Mouse (Mus musculus) lung, postnatal 36 days (tissue): ENCODE results near the gene Cd2.
A peak's percentile ranks its signal among the peaks of the same experiment; 100 is the strongest.

Experiments used
- DNase-seq: peaks from one replicate; pipeline ENCODE4 v3.0.0; 2022; ENCODE audit warnings: mixed read lengths

Gene Cd2

DNA sequence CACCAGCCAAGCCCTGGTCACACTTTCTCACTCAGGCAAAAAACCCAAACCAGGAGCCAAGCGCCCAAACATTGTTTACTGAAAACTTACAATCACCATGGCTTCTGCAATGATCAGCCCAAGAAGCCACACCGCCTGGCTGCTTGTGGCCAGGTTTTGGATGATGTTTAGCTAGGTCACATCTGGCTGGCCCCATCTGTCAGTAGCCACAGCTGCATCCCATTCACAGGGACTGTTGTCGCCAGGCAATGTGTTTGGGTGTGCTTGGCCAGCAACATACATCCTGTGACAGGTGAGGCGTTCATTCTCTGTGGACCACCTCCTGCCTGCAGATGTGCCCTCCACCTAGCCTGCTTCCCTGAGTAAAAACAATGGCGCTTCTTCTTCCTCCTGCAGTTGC, 4.9 kb upstream of the Cd2 start:
- DNase-seq = no peak

DNA sequence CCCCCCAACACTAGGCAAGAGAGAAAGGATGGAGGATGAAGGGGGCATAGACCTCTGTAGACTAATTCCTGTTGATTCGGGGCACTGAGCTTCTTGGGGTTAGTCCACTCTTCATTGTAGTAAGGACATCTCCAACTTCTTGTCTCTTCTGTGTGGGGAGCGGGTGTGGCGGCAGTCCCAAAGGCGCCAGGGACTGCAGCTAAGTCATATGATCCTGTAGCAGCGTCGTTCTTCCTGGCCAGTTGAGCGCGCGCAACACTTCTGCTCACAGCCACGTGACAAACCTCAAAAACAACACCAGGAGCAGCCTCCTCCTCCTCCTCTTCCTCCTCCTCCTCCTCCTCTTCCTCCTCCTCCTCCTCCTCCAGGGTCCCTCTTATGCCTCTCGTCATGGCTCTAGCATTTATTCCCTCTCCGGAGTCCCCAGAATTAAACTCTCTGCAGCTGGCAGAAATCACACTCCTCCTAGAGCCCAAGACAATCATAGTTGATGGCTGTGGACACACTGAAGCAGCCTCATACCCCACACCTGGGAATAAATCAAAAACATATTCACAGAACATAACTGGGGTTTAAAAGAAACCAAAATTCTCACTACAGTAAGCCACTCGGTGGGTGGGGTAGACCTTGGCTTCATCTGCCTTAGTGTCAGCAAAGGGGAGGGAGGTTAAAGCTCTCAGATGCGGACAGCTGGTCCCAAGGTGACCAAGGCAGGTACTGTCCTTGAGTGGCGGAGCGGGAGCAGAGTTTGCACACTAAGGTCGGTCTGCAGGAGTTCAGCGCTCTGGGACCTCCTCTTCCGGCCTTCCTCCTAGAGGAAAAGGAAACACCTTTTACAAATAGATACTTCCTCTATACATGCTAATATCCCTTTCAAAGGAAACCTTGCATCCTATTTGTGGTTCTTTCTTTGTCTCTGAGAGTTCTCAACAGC, 3.1 kb upstream of the Cd2 start:
- DNase-seq = peak; percentile 69

DNA sequence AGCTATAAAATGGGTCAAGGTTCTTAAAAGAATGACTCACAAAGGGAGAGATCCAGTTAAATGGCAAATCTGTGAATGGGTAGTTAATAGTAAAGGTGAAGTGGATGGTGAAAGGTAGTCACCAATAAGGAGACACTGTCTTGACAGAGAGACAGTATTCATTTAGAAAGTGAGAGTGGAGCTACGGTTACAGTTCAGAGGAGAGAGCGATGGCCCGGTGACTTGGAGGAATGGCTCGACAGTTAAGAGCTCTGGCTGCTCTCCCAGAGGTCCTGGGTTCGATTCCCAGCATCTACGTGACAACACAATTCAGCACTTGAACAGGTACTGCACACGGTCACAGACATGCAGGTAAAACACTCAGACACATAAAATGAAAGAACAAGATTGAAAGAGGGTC, 2.3 kb upstream of the Cd2 start:
- DNase-seq = no peak

DNA sequence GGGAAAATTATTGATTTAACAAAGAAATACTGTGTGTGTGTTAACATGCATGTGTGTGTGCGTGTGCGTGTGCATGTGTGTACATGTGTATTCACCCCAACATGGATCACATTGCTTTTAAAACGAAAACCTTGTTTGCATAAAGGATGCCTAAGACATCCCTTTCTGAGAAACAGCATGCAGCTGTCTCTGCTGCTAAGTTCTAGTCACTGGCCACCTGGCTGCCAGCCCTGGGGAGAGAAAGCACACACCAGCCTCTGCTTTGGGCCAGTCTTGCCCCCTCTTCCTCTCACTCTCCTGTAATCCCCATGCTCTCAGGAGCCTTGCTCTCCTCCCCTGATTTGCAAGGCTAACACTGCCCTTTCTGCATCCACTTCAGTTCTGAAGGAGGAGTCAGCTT, 1.7 kb upstream of the Cd2 start:
- DNase-seq = no peak

DNA sequence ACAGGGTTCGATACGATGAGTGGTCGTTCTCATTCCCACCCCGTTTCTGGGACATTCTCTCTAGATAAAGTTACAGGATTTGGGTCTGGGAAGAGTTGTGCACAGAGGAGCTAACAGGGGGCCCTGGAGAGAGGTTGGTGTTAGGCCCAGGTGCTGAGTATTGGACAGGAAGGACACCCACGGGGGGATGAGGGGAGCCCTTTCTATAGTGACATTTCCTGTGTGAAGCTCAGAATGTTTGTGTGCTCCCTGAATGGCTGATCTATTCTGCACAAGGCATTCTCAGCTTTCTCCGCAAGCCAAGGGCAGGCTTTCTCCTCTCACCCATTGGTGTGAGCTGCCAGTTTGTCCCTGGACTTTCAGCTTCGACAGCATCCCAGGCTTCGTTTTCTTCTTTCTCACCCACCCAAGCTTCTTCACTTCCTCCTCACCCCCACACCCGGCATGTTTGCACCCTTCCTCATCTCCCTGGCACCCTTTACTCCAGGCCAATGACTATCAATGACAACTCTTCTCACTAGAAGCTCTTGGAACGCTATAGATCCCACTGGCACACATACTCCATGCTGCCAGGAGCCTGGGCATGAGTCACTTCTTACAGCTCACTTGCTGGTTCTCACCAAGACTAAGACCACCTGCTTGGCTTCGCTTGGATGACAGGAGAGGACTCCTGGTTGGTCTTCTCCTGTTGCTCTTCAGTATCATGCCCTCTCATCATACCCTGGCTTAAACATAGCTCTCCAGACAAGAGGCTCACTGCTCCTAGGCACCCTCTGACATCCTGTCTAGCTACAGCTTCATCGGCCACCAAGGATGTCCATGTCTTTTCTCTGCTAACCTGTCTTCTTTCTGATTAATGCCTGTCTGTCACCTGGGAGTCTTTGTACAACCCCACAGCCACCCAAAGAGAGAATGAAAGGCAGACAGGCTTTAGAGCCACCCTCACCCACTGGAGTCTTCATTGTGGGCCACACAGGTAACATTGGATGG, 1.1 kb downstream of the Cd2 start:
- no peak for DNase-seq

DNA sequence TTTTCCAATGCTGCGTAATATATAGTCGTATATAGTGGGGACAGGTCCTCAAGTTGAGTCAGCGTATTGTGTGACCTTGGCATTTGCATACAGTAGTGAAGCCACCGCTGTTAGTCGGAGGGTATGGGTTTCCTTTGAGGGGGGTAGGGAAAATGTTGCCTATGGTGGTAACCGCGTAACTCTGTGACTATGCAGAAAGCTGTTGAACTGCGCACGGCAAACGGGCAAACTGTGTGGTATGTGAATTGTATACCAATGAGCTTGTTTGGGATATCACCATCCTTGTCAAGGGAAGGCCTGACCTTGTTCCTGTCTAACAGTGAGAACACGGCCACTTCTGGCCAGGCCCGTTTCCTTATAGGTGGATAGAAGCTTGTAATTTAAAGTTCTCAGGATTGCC, 1.9 kb downstream of the Cd2 start:
- no peak for DNase-seq

DNA sequence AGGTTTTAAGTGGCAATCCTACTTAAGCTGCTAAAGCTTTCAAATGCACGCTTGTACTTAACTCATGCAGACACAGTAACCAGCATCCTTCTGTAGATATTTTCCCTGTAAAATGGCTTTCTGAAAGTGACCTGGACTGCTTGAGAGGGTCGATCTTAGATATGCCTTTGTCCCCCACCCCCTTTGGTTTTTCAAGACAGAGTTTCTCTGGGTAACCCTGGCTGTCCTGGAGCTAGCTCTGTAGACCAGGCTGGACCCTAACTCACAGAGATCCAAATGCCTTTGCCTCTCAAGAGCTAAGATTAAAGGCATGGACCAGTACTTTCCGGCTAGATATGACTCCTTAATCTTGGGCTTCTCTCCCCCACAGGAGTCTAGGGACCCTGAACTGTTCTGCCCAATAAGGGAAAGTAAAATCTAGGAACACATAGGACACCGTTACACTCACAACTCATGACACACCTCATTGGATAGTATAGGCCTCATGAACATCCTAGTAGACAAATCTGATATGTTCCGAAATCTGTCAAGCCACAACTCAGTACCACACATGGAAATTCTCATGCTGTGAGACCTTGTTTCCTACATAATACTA, 2.6 kb downstream of the Cd2 start:
- no peak for DNase-seq

DNA sequence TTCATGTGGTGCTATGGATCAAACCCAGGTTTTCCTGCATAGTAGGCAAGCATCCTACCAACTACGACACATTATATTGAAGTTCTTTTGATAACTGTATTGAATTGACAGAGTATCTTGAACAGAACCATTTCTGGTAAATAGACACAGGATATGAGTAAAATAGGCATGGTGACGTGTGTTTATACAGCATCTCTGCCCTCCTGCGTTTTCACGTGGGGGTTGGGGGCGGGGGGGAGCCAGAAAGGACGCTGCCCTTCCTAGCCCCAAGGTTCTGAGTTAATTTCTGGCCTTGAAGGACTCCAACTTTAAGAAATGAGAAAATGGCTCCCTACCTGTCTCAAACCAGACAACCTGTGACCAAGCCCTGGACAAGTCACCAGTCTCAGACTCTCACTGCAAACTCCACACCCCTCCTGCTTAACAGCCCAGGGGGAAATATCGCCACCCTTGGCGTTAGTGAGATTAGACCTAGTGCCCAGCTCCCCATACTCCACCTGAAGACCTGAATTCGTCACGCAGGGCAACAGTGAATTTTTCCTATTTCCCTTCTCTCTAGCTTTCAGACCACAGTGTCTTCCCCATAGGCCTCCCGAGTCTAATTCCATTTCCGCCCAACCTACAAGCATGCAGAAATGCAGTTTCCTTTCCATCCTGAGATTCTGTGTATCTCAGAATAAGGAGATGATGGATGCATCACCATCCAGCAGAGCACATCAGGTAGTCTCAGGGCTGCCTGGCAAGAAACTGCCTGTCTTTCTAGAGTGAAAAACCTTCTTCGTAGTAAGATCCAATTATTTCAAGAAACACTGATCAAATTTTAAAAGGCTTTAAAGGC, 3.7 kb downstream of the Cd2 start:
- no peak for DNase-seq

DNA sequence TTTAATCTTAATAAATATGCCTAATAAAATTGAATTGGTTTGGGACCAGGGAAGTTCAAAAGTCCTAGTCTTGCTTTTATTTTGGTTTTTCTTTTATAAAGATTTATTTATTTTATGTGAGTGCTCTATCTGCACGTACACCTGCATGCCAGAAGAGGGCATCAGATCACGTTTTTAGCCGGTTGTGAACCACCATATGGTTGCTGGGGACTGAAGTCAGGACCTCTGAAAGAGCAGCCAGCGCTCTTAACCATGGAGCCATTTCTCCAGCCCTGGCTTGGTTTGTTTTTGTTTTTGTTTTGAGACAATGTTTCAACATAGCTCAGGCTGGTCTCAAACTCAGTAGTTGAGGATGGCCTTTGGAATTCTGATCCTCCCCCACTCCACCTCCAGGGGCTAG, 4.3 kb downstream of the Cd2 start:
- DNase-seq = no peak

DNA sequence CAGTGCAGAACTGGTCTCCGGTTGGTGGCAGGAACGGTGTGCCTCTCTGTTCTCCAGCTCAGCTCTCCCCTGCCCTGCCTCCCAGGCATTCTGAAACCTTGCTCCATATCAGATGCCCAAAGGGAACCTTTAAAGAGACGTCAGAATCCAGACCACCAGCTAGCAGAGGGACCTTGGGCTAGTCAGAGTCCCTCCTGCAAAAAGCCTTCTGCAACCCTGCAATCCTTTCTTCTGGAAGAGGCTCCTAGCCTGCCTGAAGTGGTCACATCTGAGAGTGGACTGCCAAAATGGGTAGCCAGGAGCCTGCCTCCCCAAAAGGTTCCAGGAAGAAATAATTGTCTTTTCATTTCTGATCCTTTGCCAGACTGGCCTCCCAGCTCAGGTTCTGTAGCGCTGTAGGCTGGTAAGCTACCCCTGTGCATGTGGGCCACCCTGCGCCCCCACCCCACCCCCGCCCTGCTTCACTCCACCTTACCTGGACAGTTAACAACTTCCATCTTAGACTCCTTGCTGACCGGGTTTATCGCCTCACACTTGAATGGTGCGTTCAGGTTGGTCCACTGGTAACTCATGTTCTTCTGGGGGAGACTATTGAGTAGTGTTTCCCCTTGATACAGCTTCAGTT, 5.1 kb downstream of the Cd2 start:
- DNase-seq = no peak

DNA sequence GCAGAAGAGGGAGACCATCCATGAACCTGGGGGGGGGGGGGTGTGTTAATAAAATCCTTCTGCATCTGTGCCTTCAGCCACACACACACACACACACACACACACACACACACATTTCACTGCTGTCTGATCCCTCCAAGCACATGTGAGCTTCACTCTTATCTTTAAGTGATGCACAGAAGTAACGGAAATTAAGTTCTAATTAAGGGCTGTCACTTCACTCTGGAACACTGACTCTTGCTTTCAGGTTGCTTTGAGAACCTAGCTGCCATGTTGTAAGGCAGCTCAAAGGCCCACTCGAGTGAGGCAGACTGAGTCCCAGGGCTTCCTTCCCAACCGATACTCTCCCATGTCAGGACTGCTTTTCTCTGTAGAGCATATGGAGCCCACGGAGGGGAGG, 5.9 kb downstream of the Cd2 start:
- DNase-seq = no peak

DNA sequence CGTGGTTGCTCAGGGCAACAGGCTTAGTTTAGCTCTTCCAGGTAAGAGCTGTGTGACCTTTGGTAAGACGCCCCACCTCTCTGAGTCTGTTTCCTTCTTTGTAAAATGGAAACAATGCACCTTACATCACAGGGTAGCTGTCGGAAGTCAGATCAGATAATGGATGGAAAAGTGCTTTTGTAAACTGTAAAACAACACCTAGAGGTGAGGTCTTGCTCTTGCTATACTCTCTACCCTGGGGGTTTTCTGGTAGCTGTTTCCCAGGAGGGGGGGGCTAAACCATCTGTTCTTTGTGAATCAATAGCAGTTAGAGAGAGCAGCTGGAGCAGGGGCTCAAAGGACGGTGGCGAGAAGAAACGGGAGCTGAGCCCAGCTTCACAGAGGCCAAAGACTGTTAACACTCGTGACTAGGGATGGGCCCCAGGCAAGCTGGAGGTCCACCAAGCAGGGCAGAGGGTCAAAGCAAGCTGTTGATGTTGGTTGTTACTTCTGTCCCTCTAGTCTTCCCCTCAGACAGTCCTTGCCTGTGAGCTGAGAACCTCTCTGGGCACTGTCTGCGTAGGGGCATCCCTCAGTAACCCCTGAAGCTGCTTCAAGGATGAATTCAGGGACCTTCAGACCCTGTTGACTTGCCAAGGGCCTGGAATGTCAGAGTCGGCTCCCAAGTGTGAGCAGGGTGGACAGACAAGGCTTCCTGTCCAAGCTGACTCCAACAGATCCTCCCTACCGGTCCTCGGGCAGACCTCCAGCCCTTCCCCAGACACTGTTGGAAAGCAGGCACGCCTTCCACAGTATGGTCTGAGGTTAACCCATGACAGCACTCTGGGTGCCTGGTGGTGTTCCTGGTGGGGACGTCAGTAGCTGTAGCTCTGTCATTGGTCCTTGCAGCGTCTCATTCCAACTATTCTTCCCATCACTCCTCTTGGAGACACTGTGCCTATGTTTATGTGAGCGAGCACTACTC, 7.1 kb downstream of the Cd2 start:
- DNase-seq = peak; percentile 80

DNA sequence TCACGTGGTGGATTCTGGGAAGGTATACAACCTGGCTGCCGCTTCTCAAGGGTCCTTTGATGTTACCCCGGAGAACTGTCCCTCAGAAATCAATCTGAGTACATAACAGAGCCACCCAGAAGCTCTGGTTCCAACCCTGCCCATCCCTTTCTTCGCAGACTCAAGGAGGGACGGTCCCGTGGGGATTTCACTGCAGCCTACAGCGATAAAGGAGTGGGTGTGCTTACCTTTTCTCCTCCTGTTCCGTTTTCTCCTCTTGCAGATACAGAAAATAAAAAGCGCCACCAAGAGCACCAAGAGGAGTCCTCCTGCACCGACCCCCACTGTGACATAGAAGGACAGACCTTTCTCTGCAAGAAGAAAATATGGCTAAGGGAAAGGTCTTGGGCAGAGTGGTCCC, 8.2 kb downstream of the Cd2 start:
- no peak for DNase-seq

DNA sequence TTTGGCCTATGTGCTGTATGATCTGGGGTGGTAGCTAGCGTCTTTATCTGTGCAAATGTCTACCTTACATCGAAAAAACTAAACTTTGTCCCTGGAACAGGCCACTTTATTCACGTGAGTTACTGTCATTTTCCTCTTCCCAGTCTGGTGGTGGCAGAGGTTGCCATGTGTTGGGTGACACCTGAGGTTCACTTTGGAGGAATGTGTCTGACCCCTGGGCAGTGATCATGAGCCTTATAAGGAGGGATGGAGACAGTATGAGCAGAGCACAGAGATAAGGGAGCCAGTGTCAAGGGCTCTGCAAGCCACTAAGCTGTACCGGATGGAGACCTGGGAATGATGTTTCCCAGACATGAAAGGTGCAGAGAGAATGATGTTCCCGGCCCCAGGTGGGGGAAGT, 9.3 kb downstream of the Cd2 start:
- no peak for DNase-seq

DNA sequence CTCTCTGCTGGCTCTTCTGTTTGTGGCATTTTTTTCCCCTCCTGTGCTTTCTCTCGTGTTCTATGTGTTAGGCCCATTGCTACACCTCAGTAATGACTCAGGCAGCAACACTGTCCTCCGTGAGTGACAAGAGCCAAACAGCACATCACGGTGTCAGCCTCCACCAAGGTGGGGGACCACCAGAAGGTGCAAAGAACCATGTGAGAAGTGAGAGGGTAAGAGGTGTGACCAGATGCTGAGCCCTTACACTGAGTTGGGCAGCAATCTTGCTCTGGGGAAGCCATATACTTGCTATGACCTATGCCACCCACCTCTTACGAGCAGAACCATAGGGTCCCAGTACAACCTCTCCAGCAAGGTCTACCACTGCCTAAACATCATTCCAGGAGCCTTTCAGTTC, 9.9 kb downstream of the Cd2 start:
- DNase-seq = no peak

DNA sequence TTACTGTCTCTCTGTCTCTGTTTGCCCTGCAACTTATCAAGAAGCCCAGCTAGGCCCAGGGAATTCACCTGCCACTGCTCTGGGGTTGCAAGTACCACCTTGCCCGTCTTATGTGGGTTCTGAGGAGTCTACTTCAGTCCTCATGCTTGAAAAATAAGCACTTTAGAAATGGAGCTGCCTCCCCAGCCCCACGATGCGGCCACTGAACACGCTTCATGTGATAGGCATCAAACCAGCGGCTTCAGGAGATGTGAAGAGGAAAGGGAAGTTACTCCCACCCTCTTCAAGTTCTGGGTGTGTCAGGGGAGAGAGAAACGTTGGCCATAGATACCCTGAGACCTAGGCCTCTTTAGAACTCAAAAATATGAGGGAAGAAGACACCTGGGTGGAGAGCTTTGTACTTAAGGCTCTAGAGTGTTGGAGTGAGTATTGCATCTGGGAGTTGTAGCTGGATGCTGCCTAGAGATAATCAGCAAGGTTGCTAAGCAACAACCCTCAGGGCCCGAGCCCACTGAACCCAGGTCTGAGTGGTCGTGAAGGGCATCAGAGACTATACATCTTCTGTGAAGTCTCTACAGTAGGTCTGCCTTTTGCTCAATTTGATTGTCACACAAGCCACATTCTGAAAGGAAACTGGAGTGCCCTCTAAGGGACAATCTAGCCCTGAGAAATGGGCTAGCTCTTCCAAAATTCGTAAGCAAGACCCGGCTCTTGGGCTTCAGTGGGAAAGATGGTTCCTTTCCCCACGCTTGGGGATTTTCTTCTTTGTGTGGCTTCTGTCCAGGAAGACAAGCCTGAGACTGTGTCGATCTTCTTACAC, 11.0 kb downstream of the Cd2 start:
- DNase-seq = no peak

DNA sequence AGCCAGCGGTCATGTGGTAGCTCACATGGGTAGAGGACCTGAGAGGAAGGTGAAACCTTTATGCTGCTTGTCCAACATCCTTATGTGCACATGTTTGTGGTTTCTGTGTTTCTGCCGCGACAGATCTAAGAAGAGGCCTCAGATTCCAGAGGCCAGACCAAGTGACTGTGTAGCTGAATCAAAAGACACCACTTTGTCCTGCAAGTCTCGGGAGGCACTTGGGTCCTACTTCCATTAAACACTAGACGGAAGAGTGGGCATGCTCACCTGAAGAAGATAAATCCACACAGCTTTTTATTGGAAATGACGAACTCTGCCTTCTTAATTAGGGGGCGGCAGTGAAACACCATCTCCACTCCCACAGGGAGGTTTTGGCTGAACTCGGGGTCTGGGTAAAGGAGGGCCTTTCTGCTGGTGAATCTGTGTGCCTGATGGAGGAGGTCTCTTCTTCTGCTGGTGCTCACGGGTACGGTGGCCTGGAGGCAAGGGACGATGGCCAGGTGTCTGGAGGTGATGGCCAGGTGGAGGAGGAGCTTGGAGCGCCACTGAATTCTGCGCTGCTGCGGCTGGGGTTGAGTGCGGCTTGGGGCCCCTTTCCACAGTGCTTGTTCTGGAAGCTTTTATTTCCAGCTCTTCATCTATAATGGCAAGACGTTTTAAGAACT, 12.0 kb downstream of the Cd2 start:
- DNase-seq = no peak

DNA sequence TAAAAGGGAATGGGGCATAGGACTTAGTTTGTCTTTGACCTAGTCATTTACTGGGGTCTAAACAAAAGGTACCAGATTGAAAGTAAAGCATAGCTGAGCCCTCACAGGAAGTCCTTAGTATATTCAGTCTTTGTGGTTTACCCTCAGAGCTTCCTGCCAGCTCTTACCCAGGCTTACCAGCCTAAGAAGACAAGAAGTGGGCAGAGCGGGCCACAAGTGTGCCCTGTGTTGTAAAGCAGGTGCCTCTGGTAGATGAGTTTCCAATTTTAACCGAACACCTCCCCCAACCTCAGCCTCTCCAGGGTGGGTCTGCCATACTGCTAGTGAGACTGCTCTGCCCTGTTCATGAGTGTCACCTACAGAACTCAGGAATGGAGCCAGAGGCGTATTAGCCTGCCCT, 12.9 kb downstream of the Cd2 start:
- DNase-seq = peak; percentile 56
